Mouse (Mus musculus) embryonic stem cell, embryonic (primary cell): ENCODE data around the gene Shbg.

Source experiments
- CTCF ChIA-PET, 4 experiments: fragments of 300-600 bp in 2 of 4; fragments of 350-600 bp in 2 of 4; sonication (Branson Sonifier 250); formaldehyde crosslinking; loops; one replicate each; lab custom pipeline; 2022; ENCODE audit warnings: inconsistent platforms in 2 of 4; lab: Charles Lee
- POLR2A ChIA-PET, 4 experiments: fragments of 300-600 bp in 2 of 4; fragments of 350-600 bp in 2 of 4; sonication (Branson Sonifier 250); formaldehyde crosslinking; loops; one replicate each; lab custom pipeline; 2022; ENCODE audit warnings: antibody characterized with exemption in 4 of 4, inconsistent platforms in 1 of 4; lab: Charles Lee

The Shbg gene

GRCm38 (mm10) chr11:69580572-69581146 is 37.0 kb downstream of the Shbg start:
- POLR2A ChIA-PET: interaction anchor here (0.6 to 17.7 kb wide), 145 partner anchors 9 to 649 kb away, joined by 3 to 500 read pairs (median 6); partner anchors contain the start of genes Fxr2 (in 4 of the 4), Cd68 (in 3 of the 4), Cyb5d1 (in 3 of the 4) and Efnb3 (in 3 of the 4)
- CTCF ChIA-PET: interaction anchor here (0.6 to 2.7 kb wide), 34 partner anchors 9 to 338 kb away, joined by 3 to 23 read pairs (median 5); partner anchors contain the start of genes Sat2 (in 2 of the 4), Cyb5d1 (in 1 of the 4), Fxr2 (in 1 of the 4) and Naa38 (in 1 of the 4)

- ChIA-PET POLR2A (interaction anchor here (0.5 to 17.7 kb wide), 175 partner anchors 9 to 650 kb away, joined by 3 to 500 read pairs (median 5); partner anchors contain the start of genes Fxr2 (in 4 of the 4), Atp1b2 (in 3 of the 4), Cd68 (in 3 of the 4) and Cyb5d1 (in 3 of the 4)), CTCF (interaction anchor here (0.5 to 2.7 kb wide), 45 partner anchors 8 to 708 kb away, joined by 3 to 23 read pairs (median 4); partner anchors contain the start of genes Sat2 (in 2 of the 4), Atp1b2 (in 1 of the 4), Cyb5d1 (in 1 of the 4) and Efnb3 (in 1 of the 4))
Observed at GRCm38 (mm10) chr11:69580091-69580514, 37.6 kb downstream of the Shbg start, which contains the start of the genes Wrap53 and Trp53. Gene Wrap53, minus strand, starts transcription at chr11:69580255. Gene Trp53, plus strand, starts transcription at chr11:69580359.

DNA sequence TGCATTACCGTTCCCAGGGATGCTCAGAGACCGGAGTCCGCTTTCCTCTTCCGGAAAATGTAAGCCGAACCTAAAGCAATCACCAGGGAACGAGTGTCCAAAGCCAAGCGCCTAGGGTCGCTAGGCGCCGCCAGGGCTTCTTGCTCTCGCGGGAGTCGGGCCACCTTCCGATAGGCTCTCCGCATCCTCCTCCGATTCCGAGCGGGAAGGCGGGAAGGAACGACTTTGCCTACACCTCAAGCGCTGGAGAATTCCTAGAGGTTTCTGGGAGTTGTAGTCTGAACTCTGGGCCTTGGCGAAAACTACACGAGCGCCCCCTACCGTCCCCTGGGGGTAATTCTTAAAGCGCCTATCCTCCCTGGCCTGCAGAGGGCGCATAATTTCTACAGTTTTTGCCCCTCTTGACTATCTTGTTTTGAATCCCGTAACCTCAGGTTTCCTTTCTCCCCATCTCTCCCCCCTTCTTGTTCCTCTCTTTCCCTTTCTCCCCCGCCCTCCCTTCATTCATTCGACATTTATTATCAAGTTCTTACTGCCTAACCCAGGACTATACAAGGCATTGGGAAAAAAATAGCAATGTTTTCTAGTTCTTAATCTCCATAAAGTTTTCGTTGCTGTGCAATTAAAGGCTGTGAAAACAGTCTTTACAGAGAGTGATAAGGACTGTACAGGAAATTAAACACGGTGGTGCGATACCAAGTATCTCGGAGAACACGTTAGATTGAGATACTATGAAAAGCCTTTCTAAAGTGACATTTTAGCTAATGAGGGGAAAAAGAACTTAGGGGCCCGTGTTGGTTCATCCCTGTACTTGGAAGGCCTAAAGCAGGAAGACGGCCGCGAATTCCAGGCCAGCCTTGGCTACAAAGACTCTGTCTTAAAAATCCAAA is 38.3 kb downstream of the Shbg start:
- POLR2A ChIA-PET: interaction anchor here (0.5 to 17.7 kb wide), 171 partner anchors 8 to 614 kb away, joined by 3 to 500 read pairs (median 5); partner anchors contain the start of genes Atp1b2 (in 3 of the 4), Cd68 (in 3 of the 4), Cyb5d1 (in 3 of the 4) and Efnb3 (in 3 of the 4)
- CTCF ChIA-PET: interaction anchor here (0.5 to 2.7 kb wide), 46 partner anchors 8 to 707 kb away, joined by 3 to 23 read pairs (median 4); partner anchors contain the start of genes Sat2 (in 2 of the 4), Atp1b2 (in 1 of the 4), Cyb5d1 (in 1 of the 4) and Efnb3 (in 1 of the 4)

DNA sequence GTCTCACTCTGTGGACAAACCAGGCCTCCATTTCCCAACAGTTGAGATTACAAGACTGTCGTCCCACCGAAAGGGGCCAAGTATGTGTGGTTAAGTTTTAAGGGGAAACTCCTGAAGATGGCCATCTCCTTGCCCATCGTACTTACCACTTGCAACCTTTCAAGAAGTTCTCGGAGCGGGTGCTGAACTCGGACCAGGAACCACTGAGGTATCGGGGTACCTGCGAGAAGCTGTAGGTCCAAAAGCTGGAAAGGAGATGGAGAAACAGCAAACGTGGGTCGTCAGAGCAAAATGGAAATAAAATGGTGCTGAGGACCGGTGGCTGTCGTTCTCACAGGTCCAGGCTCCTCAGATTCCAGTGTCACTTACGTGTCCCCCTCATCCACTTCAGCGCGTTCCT is 39.4 kb downstream of the Shbg start:
- POLR2A ChIA-PET: interaction anchor here in 3 of 4 experiments (0.6 to 17.7 kb wide), 32 partner anchors 10 to 259 kb away, joined by 3 to 500 read pairs (median 6); partner anchors contain the start of genes Senp3 (in 3 of the 3), Efnb3 (in 2 of the 3), Shbg (in 2 of the 3) and Atp1b2 (in 1 of the 3)
- CTCF ChIA-PET: interaction anchor here in 3 of 4 experiments (0.5 to 2.1 kb wide), 11 partner anchors 10 to 127 kb away, joined by 3 to 14 read pairs (median 4); no protein-coding TSS in a partner anchor

GRCm38 (mm10) chr11:69576307-69576706 is 41.4 kb downstream of the Shbg start:
- POLR2A ChIA-PET: interaction anchor here in 2 of 4 experiments (0.5 to 17.7 kb wide), 7 partner anchors 8 to 160 kb away, joined by 3 to 500 read pairs (median 8); partner anchors contain the start of genes Efnb3 (in 2 of the 2) and Atp1b2 (in 1 of the 2)
- CTCF ChIA-PET: interaction anchor here in 2 of 4 experiments (0.8 to 1.4 kb wide), 4 partner anchors 30 to 54 kb away, joined by 3 to 5 read pairs (median 4); no protein-coding TSS in a partner anchor

DNA sequence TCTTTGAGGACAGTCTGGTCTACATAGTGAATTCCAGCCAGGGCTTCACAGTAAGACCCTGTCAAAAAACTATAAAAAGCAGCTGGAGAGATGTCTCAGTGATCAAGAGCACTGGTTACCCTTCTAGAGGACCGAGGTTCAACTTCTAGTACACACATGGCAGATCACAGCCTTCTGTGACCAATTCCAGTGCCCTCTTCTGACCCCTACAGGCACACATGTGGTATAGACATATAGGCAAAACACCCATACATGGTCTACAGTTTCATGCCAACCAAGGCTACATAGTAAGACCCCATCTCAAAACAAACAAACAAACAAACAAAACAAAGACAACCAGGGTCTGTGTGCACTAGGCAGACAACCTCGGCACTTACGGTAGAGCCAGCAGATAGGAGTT is 42.5 kb downstream of the Shbg start:
- CTCF ChIA-PET: interaction anchor here (0.5 to 1.4 kb wide), 10 partner anchors 22 to 917 kb away, joined by 3 to 14 read pairs (median 6); no protein-coding TSS in a partner anchor
- POLR2A ChIA-PET: interaction anchor here in 3 of 4 experiments (0.6 to 15.9 kb wide), 15 partner anchors 9 to 479 kb away, joined by 3 to 263 read pairs (median 4); partner anchors contain the start of gene Efnb3 (in 2 of the 3)

- CTCF ChIA-PET: interaction anchor here in 2 of 4 experiments (0.7 to 1.8 kb wide), 3 partner anchors 12 to 939 kb away, joined by 5 to 8 read pairs (median 5); partner anchors contain the start of genes Trp53 (in 1 of the 2) and Wrap53 (in 1 of the 2)
- POLR2A ChIA-PET: interaction anchor here (0.5 to 21.3 kb wide), 13 partner anchors 11 to 300 kb away, joined by 3 to 263 read pairs (median 4); partner anchors contain the start of genes Trp53 (in 2 of the 4), Wrap53 (in 2 of the 4) and Fxr2 (in 1 of the 4)
Observed at GRCm38 (mm10) chr11:69565131-69565530, 52.6 kb downstream of the Shbg start.
